Mouse (Mus musculus): ENCODE results near the gene Tex14. TPM values are rescaled to one million over a fixed set of nuclear protein-coding genes. Genes with fewer than 3 reads are reported as not detected.

Gene Tex14
- polyA plus RNA-seq, 1 experiment, result 0.08 TPM

- 57% methylated on average over 21 of the region's 21 CpGs for WGBS
- Histone ChIP-seq H3K4me1 (ENCODE audit: control insufficient read depth, insufficient read depth, low read length) (peaks cover under 1% of the 10 kb centered on the region; the same call in 1 of the 2 replicates), H3K27me3 (replicated peaks; ENCODE audit: control insufficient read depth, insufficient read depth, low read length) (no peaks in the 10 kb centered on the region), H3K27ac (ENCODE audit: insufficient read depth, low read depth, low read length) (no peak overlapping the region), H3K36me3 (ENCODE audit: control insufficient read depth, insufficient read depth, low read length) (no peaks in the 10 kb centered on the region), H3K4me3 (ENCODE audit: insufficient read depth, low read depth, low read length) (no peak overlapping the region)
- TF ChIP-seq CTCF (conservative IDR thresholded peaks at IDR 0.05; ENCODE audit: insufficient read depth, insufficient read length, low read depth, low read length) (no peak), POLR2A (IDR thresholded peaks at IDR 0.05; ENCODE audit: low read depth, low read length) (no peak)
- DNase-seq, result no peak
Measured at GRCm38 (mm10) chr11:87574520-87575180, 169.8 kb downstream of the Tex14 start.

DNA sequence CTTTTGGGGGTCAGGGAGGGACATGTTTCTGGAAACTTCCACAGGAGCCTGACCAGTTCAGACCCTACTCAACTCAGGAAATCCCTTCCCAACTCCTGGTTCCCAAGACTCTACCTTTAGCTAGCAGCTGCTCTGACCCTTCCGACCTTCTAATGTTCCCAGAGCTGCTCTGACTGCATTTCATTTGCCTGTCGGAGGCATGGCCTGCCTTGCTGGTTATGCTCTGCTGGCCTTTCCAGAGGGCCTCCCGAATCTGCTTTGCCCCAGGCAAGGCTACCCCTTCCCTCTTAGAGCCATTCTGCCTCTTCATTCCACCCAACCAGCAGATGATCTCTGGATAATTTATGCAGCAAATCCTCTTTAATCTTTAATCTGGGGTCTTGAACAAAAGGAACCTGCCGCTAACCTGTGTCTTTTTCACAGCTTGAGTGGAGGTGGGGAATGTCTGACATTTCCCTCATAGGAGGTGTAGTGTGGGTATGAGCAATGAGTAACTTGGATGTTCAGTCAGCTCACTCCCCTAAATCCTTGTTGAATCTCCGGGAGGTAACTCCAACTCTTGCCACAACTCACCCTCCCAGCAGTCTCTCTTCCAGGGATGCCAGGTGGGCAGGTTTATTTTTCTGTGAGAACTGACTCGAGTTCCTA is 172.9 kb downstream of the Tex14 start:
- peak; percentile 56 for DNase-seq
- H3K36me3 ChIP-seq (ENCODE audit: control insufficient read depth, insufficient read depth, low read length), result no peaks in the 10 kb centered on the region
- TF ChIP-seq POLR2A (IDR thresholded peaks at IDR 0.05; ENCODE audit: low read depth, low read length) (no peak), CTCF (conservative IDR thresholded peaks at IDR 0.05; ENCODE audit: insufficient read depth, insufficient read length, low read depth, low read length) (no peak)
- H3K4me1 ChIP-seq (ENCODE audit: control insufficient read depth, insufficient read depth, low read length), result peaks cover 2% of the 10 kb centered on the region; the same call in 1 of the 2 replicates
- H3K27ac ChIP-seq (ENCODE audit: insufficient read depth, low read depth, low read length), result peak overlapping the region; percentile 6
- WGBS, result 18% methylated on average over 6 of the region's 6 CpGs
- H3K4me3 ChIP-seq (ENCODE audit: insufficient read depth, low read depth, low read length), result no peak overlapping the region
- no peaks in the 10 kb centered on the region for H3K27me3 ChIP-seq (replicated peaks; ENCODE audit: control insufficient read depth, insufficient read depth, low read length)

GRCm38 (mm10) chr11:87578249-87578962 is 173.5 kb downstream of the Tex14 start:
- Histone ChIP-seq H3K4me1 (ENCODE audit: control insufficient read depth, insufficient read depth, low read length) (peaks cover 2% of the 10 kb centered on the region; the same call in 1 of the 2 replicates), H3K27me3 (replicated peaks; ENCODE audit: control insufficient read depth, insufficient read depth, low read length) (no peaks in the 10 kb centered on the region), H3K4me3 (ENCODE audit: insufficient read depth, low read depth, low read length) (peak overlapping the region; percentile 59), H3K27ac (ENCODE audit: insufficient read depth, low read depth, low read length) (peak overlapping the region; percentile 65), H3K36me3 (ENCODE audit: control insufficient read depth, insufficient read depth, low read length) (no peaks in the 10 kb centered on the region)
- TF ChIP-seq CTCF (conservative IDR thresholded peaks at IDR 0.05; ENCODE audit: insufficient read depth, insufficient read length, low read depth, low read length), result no peak
- no peak for TF ChIP-seq POLR2A (IDR thresholded peaks at IDR 0.05; ENCODE audit: low read depth, low read length)
- DNase-seq, result peak; percentile 80
- WGBS, result 1% methylated on average over 40 of the region's 40 CpGs

- Histone ChIP-seq H3K4me3 (ENCODE audit: insufficient read depth, low read depth, low read length) (peak overlapping the region; percentile 59), H3K27me3 (replicated peaks; ENCODE audit: control insufficient read depth, insufficient read depth, low read length) (no peaks in the 10 kb centered on the region), H3K4me1 (ENCODE audit: control insufficient read depth, insufficient read depth, low read length) (peaks cover 2% of the 10 kb centered on the region; the same call in 1 of the 2 replicates), H3K27ac (ENCODE audit: insufficient read depth, low read depth, low read length) (peak overlapping the region; percentile 82), H3K36me3 (ENCODE audit: control insufficient read depth, insufficient read depth, low read length) (no peaks in the 10 kb centered on the region)
- TF ChIP-seq POLR2A (IDR thresholded peaks at IDR 0.05; ENCODE audit: low read depth, low read length) (no peak), CTCF (conservative IDR thresholded peaks at IDR 0.05; ENCODE audit: insufficient read depth, insufficient read length, low read depth, low read length) (no peak)
- peak; percentile 68 for DNase-seq
- WGBS, result 22% methylated on average over 10 of the region's 10 CpGs
Measured at GRCm38 (mm10) chr11:87578963-87579601, 174.2 kb downstream of the Tex14 start.

- H3K36me3 ChIP-seq (ENCODE audit: control insufficient read depth, insufficient read depth, low read length), result no peaks in the 10 kb centered on the region
- H3K27me3 ChIP-seq (replicated peaks; ENCODE audit: control insufficient read depth, insufficient read depth, low read length), result no peaks in the 10 kb centered on the region
- H3K4me3 ChIP-seq (ENCODE audit: insufficient read depth, low read depth, low read length), result peak overlapping the region; percentile 14; the same call in 1 of the 2 replicates
- peak overlapping the region; percentile 51 for H3K27ac ChIP-seq (ENCODE audit: insufficient read depth, low read depth, low read length)
- no peak for TF ChIP-seq POLR2A (IDR thresholded peaks at IDR 0.05; ENCODE audit: low read depth, low read length)
- no peak for TF ChIP-seq CTCF (conservative IDR thresholded peaks at IDR 0.05; ENCODE audit: insufficient read depth, insufficient read length, low read depth, low read length)
- WGBS, result 46% methylated on average over 1 of the region's 1 CpGs
- peaks cover 2% of the 10 kb centered on the region; the same call in 1 of the 2 replicates for H3K4me1 ChIP-seq (ENCODE audit: control insufficient read depth, insufficient read depth, low read length)
- no peak for DNase-seq
Measured at GRCm38 (mm10) chr11:87579713-87580112, 174.8 kb downstream of the Tex14 start.

DNA sequence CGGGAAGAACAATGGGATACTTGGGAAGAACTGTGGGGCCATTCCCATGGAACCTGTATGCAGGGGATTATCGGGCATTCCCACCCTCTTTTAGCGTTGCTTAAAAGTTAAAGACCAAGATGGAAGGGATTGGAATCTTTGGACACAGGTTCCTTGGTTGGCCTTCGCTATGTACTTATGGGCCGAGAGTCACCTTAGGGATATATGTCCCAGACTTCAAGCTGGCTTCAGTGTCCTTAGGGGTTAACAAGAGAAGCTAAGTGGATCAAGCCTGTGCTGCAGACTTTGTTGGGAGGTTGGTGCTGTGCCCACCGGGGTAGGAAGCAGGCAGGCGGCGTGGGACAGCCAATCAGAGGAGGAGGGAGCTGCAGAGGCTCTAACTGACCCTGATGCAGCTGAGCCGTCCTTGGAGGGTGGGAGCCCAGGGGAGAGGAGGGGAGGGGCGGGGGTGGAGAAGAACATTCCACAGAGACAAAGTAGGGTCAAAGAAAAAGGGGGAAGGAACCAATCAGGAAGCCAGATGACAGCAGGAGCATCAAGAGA is 175.7 kb downstream of the Tex14 start:
- Histone ChIP-seq H3K4me1 (ENCODE audit: control insufficient read depth, insufficient read depth, low read length) (peaks cover 2% of the 10 kb centered on the region; the same call in 1 of the 2 replicates), H3K4me3 (ENCODE audit: insufficient read depth, low read depth, low read length) (no peak overlapping the region), H3K27me3 (replicated peaks; ENCODE audit: control insufficient read depth, insufficient read depth, low read length) (no peaks in the 10 kb centered on the region), H3K36me3 (ENCODE audit: control insufficient read depth, insufficient read depth, low read length) (no peaks in the 10 kb centered on the region), H3K27ac (ENCODE audit: insufficient read depth, low read depth, low read length) (no peak overlapping the region)
- no peak for DNase-seq
- WGBS, result 64% methylated on average over 9 of the region's 10 CpGs
- no peak for TF ChIP-seq POLR2A (IDR thresholded peaks at IDR 0.05; ENCODE audit: low read depth, low read length)
- TF ChIP-seq CTCF (conservative IDR thresholded peaks at IDR 0.05; ENCODE audit: insufficient read depth, insufficient read length, low read depth, low read length), result no peak
